Mouse (Mus musculus): ENCODE measurements at regions not wholly inside any gene's neighbourhood (a gene's known extent, or its start where the extent isn't known, plus 50 kb on each side); places are given as distances from the start of the nearest gene placed in this dataset.

GRCm38 (mm10) chr4:125289709-125290108 is 162.1 kb upstream of the Zc3h12a start:
- peaks cover 20% of the 10 kb centered on the region for H3K4me1 ChIP-seq
- H3K36me3 ChIP-seq, result no peaks in the 10 kb centered on the region
- H3K27me3 ChIP-seq, result no peaks in the 10 kb centered on the region
- H3K27ac ChIP-seq (replicated peaks), result peak overlapping the region; percentile 74
- ATAC-seq (replicated peaks), result no peak
- H3K4me2 ChIP-seq (replicated peaks), result no peak overlapping the region
- 25% methylated on average over 1 of the region's 1 CpGs for WGBS
- no peak overlapping the region for H3K4me3 ChIP-seq
- no peaks in the 10 kb centered on the region for H3K9me3 ChIP-seq
- no peak overlapping the region for H3K9ac ChIP-seq (replicated peaks)

GRCm38 (mm10) chr4:125289031-125289449 is 161.4 kb upstream of the Zc3h12a start:
- 12% methylated on average over 6 of the region's 6 CpGs for WGBS
- Histone ChIP-seq H3K9ac (replicated peaks) (no peak overlapping the region), H3K4me3 (no peak overlapping the region), H3K4me1 (peaks cover 20% of the 10 kb centered on the region), H3K36me3 (no peaks in the 10 kb centered on the region), H3K27me3 (no peaks in the 10 kb centered on the region), H3K9me3 (no peaks in the 10 kb centered on the region), H3K27ac (replicated peaks) (peak overlapping the region; percentile 74), H3K4me2 (replicated peaks) (no peak overlapping the region)
- ATAC-seq (replicated peaks), result peak; percentile 72

- Histone ChIP-seq H3K9ac (replicated peaks) (no peak overlapping the region; the same call in 1 of the 2 replicates), H3K4me1 (peaks cover 25% of the 10 kb centered on the region), H3K27ac (replicated peaks) (peak overlapping the region; percentile 80), H3K36me3 (no peaks in the 10 kb centered on the region), H3K4me3 (peak overlapping the region; percentile 32), H3K27me3 (no peaks in the 10 kb centered on the region; the same call in 1 of the 2 replicates), H3K9me3 (no peaks in the 10 kb centered on the region), H3K4me2 (replicated peaks) (peak overlapping the region; percentile 49)
- WGBS, result 13% methylated on average over 8 of the region's 8 CpGs
- peak; percentile 62; the same call in 1 of the 2 replicates for ATAC-seq (replicated peaks)
Observed at GRCm38 (mm10) chr4:125282974-125283319, 155.3 kb upstream of the Zc3h12a start.

GRCm38 (mm10) chr4:125282154-125282973 is 154.7 kb upstream of the Zc3h12a start:
- peak overlapping the region; percentile 80 for H3K27ac ChIP-seq (replicated peaks)
- H3K4me1 ChIP-seq, result peaks cover 25% of the 10 kb centered on the region
- peak overlapping the region; percentile 32 for H3K4me3 ChIP-seq
- no peaks in the 10 kb centered on the region; the same call in 1 of the 2 replicates for H3K27me3 ChIP-seq
- ATAC-seq (replicated peaks), result peak; percentile 91
- peak overlapping the region; percentile 25; the same call in 1 of the 2 replicates for H3K9ac ChIP-seq (replicated peaks)
- no peaks in the 10 kb centered on the region for H3K9me3 ChIP-seq
- H3K36me3 ChIP-seq, result no peaks in the 10 kb centered on the region
- H3K4me2 ChIP-seq (replicated peaks), result peak overlapping the region; percentile 49
- 13% methylated on average over 21 of the region's 21 CpGs for WGBS

GRCm38 (mm10) chr4:125279165-125279564 is 151.5 kb upstream of the Zc3h12a start:
- Histone ChIP-seq H3K9ac (replicated peaks) (no peak overlapping the region), H3K4me1 (peaks cover 48% of the 10 kb centered on the region), H3K27ac (replicated peaks) (no peak overlapping the region), H3K9me3 (no peaks in the 10 kb centered on the region), H3K4me2 (replicated peaks) (no peak overlapping the region), H3K4me3 (no peak overlapping the region), H3K27me3 (no peaks in the 10 kb centered on the region; the same call in 1 of the 2 replicates), H3K36me3 (no peaks in the 10 kb centered on the region)
- WGBS, result 76% methylated on average over 7 of the region's 7 CpGs
- ATAC-seq (replicated peaks), result no peak

GRCm38 (mm10) chr4:125276861-125277260 is 149.2 kb upstream of the Zc3h12a start:
- Histone ChIP-seq H3K9me3 (no peaks in the 10 kb centered on the region), H3K36me3 (no peaks in the 10 kb centered on the region), H3K4me2 (replicated peaks) (no peak overlapping the region), H3K27ac (replicated peaks) (0 out of 2 replicates have a peak overlapping the region, but pooled peaks have one; percentile 74), H3K4me3 (no peak overlapping the region), H3K4me1 (peaks cover 28% of the 10 kb centered on the region), H3K27me3 (no peaks in the 10 kb centered on the region; the same call in none of the 2 replicates), H3K9ac (replicated peaks) (no peak overlapping the region)
- ATAC-seq (replicated peaks), result no peak
- WGBS, result 58% methylated on average over 6 of the region's 6 CpGs

GRCm38 (mm10) chr4:125275259-125275658 is 147.6 kb upstream of the Zc3h12a start:
- no peak overlapping the region for H3K9ac ChIP-seq (replicated peaks)
- H3K36me3 ChIP-seq, result no peaks in the 10 kb centered on the region
- peak overlapping the region; percentile 23 for H3K4me2 ChIP-seq (replicated peaks)
- peaks cover 3% of the 10 kb centered on the region; the same call in 1 of the 2 replicates for H3K27me3 ChIP-seq
- ATAC-seq (replicated peaks), result 0 out of 2 replicates have a peak, but pooled peaks have one; percentile 32
- H3K27ac ChIP-seq (replicated peaks), result peak overlapping the region; percentile 74
- WGBS, result 2% methylated on average over 13 of the region's 13 CpGs
- no peaks in the 10 kb centered on the region for H3K9me3 ChIP-seq
- H3K4me1 ChIP-seq, result peaks cover 23% of the 10 kb centered on the region
- H3K4me3 ChIP-seq, result no peak overlapping the region

GRCm38 (mm10) chr4:125270951-125271350 is 143.3 kb upstream of the Zc3h12a start:
- H3K4me3 ChIP-seq, result no peak overlapping the region
- WGBS, result 69% methylated on average over 14 of the region's 14 CpGs
- peaks cover 13% of the 10 kb centered on the region for H3K4me1 ChIP-seq
- H3K36me3 ChIP-seq, result no peaks in the 10 kb centered on the region
- no peak overlapping the region for H3K9ac ChIP-seq (replicated peaks)
- H3K9me3 ChIP-seq, result no peaks in the 10 kb centered on the region
- peaks cover 4% of the 10 kb centered on the region; the same call in 1 of the 2 replicates for H3K27me3 ChIP-seq
- H3K27ac ChIP-seq (replicated peaks), result no peak overlapping the region
- no peak overlapping the region for H3K4me2 ChIP-seq (replicated peaks)
- no peak for ATAC-seq (replicated peaks)

- Histone ChIP-seq H3K4me3 (no peak overlapping the region), H3K27ac (replicated peaks) (no peak overlapping the region), H3K36me3 (no peaks in the 10 kb centered on the region), H3K4me1 (peaks cover 32% of the 10 kb centered on the region), H3K27me3 (peaks cover 12% of the 10 kb centered on the region), H3K9me3 (no peaks in the 10 kb centered on the region), H3K9ac (replicated peaks) (no peak overlapping the region), H3K4me2 (replicated peaks) (no peak overlapping the region)
- WGBS, result 88% methylated on average over 1 of the region's 1 CpGs
- ATAC-seq (replicated peaks), result no peak
Observed at GRCm38 (mm10) chr4:125266212-125266611, 138.6 kb upstream of the Zc3h12a start.

- WGBS, result 18% methylated on average over 5 of the region's 5 CpGs
- no peak for ATAC-seq (replicated peaks)
- H3K27ac ChIP-seq (replicated peaks), result peak overlapping the region; percentile 13; the same call in 1 of the 2 replicates
- H3K9me3 ChIP-seq, result no peaks in the 10 kb centered on the region
- no peaks in the 10 kb centered on the region for H3K36me3 ChIP-seq
- H3K4me2 ChIP-seq (replicated peaks), result no peak overlapping the region
- peaks cover 12% of the 10 kb centered on the region; the same call in 1 of the 2 replicates for H3K27me3 ChIP-seq
- no peak overlapping the region for H3K4me3 ChIP-seq
- peaks cover 38% of the 10 kb centered on the region for H3K4me1 ChIP-seq
- H3K9ac ChIP-seq (replicated peaks), result no peak overlapping the region
Observed at GRCm38 (mm10) chr4:125265575-125265974, 137.9 kb upstream of the Zc3h12a start.

- no peaks in the 10 kb centered on the region for H3K36me3 ChIP-seq
- H3K9ac ChIP-seq (replicated peaks), result no peak overlapping the region
- no peak overlapping the region for H3K4me3 ChIP-seq
- no peaks in the 10 kb centered on the region for H3K9me3 ChIP-seq
- peak; percentile 41; the same call in 1 of the 2 replicates for ATAC-seq (replicated peaks)
- 12% methylated on average over 7 of the region's 7 CpGs for WGBS
- H3K4me1 ChIP-seq, result peaks cover 43% of the 10 kb centered on the region
- H3K27me3 ChIP-seq, result peaks cover 9% of the 10 kb centered on the region; the same call in 1 of the 2 replicates
- no peak overlapping the region for H3K4me2 ChIP-seq (replicated peaks)
- peak overlapping the region; percentile 13; the same call in 1 of the 2 replicates for H3K27ac ChIP-seq (replicated peaks)
Observed at GRCm38 (mm10) chr4:125265065-125265464, 137.4 kb upstream of the Zc3h12a start.

GRCm38 (mm10) chr4:125261547-125261946 is 133.9 kb upstream of the Zc3h12a start:
- no peak overlapping the region for H3K4me3 ChIP-seq
- no peak overlapping the region for H3K9ac ChIP-seq (replicated peaks)
- no peak overlapping the region for H3K4me2 ChIP-seq (replicated peaks)
- H3K27me3 ChIP-seq, result peaks cover 9% of the 10 kb centered on the region; the same call in 1 of the 2 replicates
- no peaks in the 10 kb centered on the region for H3K36me3 ChIP-seq
- no peak; the same call in 1 of the 2 replicates for ATAC-seq (replicated peaks)
- H3K27ac ChIP-seq (replicated peaks), result peak overlapping the region; percentile 14; the same call in 1 of the 2 replicates
- 19% methylated on average over 8 of the region's 8 CpGs for WGBS
- no peaks in the 10 kb centered on the region for H3K9me3 ChIP-seq
- H3K4me1 ChIP-seq, result peaks cover 55% of the 10 kb centered on the region

All from forebrain, embryonic 15.5 days (tissue).